Mouse (Mus musculus) cerebellum, postnatal 14 days (tissue): ENCODE measurements around the gene Hist2h3c2.
"Not testable (repeated sequence)": the region's sequence is repeated elsewhere in the genome, so short reads cannot be mapped to it uniquely, and the experiment has no call there.

Experiments
- DNase-seq, 2 experiments: peaks; one replicate each; pipeline ENCODE4 v3.0.0; 2021; ENCODE audit warnings: mixed read lengths in 2 of 2

The Hist2h3c2 gene

GRCm38 (mm10) chr3:96238954-96239793, at the start of gene Hist2h3c2:
Gene Hist2h3c2 (minus strand): TSS chr3:96239127.
- peak; percentile 49 to 62 for DNase-seq

DNA sequence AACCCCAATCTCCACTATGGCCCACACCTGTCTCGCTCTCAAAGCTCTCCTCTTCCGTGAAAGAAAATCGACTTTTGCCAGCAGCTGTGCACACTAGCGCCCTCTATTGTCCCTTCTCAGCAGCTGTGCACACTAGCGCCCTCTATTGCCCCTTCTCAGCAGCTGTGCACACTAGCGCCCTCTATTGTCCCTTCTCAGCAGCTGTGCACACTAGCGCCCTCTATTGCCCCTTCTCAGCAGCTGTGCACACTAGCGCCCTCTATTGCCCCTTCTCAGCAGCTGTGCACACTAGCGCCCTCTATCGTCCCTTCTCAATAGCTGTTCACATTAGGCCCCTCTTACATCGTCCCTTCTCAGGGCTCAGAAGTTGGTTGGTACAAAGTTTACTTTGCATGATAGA, 48.4 kb upstream of the Hist2h3c2 start:
- DNase-seq, result not testable (repeated sequence)

DNA sequence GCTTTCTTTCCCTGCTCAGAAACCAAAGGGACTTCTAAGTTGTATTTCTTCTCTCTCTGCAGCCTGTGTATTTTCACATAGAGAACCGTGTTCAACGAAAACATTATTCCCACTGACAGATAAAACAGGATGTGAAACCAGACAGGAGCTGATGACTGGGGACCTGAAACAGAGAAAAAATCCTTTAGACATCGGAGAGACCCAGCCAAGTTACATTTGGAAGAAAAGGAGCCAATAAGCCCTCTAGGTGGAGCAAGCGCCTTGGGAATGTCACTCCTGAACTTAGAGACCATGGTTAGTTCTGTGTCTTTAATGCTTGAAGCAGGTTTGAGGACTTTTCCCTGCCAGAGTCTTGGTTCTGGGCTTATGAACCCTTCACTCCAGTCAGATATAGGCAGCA, 45.5 kb upstream of the Hist2h3c2 start:
- DNase-seq, result peak in 1 of 2 experiments; percentile 30

- DNase-seq, result no peak
Observed at GRCm38 (mm10) chr3:96280660-96281059, 41.7 kb upstream of the Hist2h3c2 start.

GRCm38 (mm10) chr3:96277800-96278624, 39.1 kb upstream of the Hist2h3c2 start:
- DNase-seq, result peak; percentile 92 to 94

DNA sequence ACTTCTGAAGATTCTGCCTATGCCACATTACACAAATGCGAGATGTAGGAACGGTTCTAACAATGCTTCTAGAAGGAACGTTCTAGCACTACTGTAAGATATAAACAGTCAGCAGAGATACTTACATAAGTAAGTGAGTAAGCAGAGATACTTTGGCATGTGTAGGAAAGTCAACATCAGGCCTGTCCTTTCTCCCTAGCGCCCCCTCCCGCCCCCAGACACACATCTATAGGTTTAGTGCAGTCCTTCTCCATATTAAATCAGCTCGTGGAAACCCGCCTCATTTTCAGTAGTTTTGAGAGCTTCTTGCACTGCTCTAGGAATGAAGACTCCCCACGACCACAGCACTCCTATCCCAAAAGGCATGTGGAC, 38.5 kb upstream of the Hist2h3c2 start:
- peak in 1 of 2 experiments; percentile 53 for DNase-seq

GRCm38 (mm10) chr3:96273591-96274465, 34.9 kb upstream of the Hist2h3c2 start:
- DNase-seq, result no peak

GRCm38 (mm10) chr3:96269511-96270474, 30.9 kb upstream of the Hist2h3c2 start, which contains the start of gene Hist2h2bb:
Gene Hist2h2bb (plus strand): TSS chr3:96269752.
- peak; percentile 88 to 93 for DNase-seq

GRCm38 (mm10) chr3:96268776-96269378, 29.9 kb upstream of the Hist2h3c2 start:
- DNase-seq, result peak in 1 of 2 experiments; percentile 41

DNA sequence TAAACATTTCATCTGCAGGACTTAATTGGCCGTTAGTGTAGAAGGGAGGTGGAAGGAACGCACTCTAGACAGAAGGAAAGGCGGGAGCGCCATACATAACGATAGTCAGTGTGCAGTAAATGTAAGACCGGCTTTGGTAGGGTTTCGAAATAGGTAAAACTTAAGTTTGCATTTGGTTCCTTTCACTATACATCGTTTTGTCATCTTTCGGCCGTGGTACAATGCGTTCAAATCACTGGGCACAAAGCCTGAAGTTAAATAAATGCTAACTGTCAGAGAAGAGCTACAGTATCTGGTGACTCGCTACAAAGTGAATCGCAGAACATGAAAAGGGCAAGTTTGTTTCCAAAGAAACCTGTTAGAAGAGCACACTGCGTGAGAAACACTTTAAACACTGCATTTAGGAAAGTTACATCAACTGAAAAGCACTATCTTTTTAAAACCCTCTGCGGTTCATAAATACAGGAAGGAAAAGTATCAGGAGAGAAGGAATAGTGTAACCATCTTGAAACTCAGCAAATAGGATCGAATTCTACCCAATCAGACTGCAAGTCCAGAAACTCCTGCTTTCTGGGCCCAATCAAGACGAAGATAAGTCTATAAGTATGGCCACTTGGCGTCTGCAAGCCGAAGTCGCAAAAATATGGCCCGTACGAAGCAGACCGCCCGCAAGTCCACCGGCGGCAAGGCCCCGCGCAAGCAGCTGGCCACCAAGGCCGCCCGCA, 29.3 kb upstream of the Hist2h3c2 start, which contains the start of gene Hist2h3b:
Hist2h3b (plus strand) TSS at position 604 of the 725 bp plus-strand sequence.
- peak; percentile 77 to 84 for DNase-seq

DNA sequence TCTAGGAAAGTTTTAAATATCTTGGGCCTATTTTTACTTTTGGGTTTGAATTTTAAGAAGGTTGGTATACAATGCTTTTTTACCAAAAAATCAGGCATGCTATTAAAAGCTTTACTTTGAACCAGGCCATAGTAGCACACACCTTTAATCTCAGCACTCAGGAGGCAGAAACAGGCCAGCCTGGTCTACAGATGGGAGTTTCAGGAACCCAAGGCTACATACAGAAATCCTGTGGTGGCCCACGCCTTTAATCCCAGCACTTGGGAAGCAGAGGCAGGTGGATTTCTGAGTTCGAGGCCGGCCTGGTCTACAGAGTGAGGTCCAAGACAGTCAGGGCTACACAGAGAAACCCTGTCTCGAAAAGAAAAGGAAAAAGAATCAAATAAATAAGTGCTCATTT, 28.6 kb upstream of the Hist2h3c2 start:
- no peak for DNase-seq

DNA sequence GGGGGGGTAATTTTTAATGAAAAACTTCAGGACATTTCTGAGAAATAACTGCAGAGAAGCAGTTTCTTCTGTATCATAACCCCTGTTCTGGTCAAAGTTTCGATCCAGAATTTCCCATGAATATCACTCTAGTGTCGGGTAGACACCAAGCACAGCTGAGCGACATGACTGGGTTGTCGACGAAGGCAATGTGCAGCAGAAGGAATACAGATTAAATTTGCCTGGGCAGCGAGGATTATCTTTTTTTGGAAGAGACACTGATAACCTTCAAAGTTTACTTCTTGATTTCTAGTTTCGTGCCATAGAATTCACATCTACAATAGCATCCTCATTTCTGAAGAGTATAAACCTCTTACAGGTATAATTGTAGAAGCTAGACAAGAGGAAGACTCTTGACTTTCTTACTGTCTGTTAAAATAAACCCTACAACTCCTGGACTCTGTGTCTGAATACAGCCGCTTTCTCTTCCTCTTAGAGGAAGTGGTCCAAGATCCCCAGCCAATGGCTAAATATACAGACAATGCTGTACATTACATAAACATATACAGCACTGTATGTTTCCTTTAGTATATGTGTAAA, 27.3 kb upstream of the Hist2h3c2 start:
- no peak for DNase-seq

- no peak for DNase-seq
Observed at GRCm38 (mm10) chr3:96264404-96264949, 25.6 kb upstream of the Hist2h3c2 start.

DNA sequence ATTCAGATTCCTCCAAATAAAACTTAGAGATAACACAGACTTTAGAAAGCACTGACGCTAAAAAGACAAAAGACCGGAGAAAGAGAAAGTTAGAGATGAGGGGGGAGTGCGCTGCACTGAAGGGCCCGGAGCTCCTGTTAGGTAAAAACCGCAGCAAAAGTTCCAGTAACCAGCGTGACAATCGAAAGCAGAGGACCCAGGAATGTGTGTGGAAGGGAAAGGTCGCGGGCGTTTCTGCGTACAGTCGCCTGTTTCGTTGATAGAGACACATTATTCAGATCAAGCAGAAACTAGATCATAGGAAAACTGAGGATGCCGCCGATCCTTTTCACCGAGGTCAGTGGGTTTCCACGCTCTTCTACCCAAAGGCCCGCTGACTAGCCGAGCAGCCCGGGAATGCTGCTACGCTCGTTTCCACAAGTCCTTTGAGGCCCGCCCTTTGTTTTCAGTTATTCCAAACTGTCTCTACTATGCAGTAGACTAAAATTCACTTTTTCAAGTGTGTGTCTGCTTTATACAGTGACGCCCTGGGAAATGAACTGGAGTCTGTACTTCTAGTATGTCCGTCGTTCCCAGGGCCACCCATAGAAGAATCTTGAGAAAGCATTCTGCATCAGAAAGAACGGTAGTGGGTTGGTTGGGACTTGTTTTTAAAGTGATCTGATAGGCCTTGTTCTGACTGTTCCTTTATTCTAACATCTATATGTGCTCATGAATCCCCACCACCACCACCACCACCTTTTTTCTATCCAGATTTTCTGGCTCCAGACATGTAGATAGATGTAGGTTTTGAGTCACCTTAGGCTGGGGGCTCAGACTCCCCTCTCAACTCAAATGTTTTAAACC, 24.9 kb upstream of the Hist2h3c2 start:
- peak; percentile 57 to 67 for DNase-seq

- peak; percentile 96 to 99 for DNase-seq
Observed at GRCm38 (mm10) chr3:96262979-96263550, 24.1 kb upstream of the Hist2h3c2 start, which contains the start of gene Hist2h4. Gene Hist2h4 (minus strand): TSS chr3:96263311.

- peak; percentile 87 to 91 for DNase-seq
Observed at GRCm38 (mm10) chr3:96262216-96262875, 23.4 kb upstream of the Hist2h3c2 start.

DNA sequence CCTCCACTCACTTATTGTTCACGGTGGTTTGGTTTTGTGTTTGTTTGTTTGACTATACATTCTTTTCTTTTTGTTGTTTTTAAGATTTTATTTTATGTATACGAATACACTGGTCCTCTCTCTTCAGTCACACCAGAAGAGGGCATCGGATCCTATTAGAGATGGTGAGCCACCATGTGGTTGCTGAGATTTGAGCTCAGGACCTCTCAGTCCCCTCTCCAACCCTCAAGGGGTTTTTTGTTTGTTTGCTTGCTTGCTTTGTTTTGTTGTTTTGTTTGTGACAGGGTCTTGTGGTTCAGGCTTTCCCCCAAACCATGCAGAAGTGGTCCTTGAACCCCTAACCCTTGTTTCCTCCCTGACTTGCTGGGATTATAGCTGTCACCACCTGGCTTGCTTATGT, 22.7 kb upstream of the Hist2h3c2 start:
- DNase-seq, result no peak
